ENCODE assay signal across 9 mouse cellular contexts in genomic region chr8:10760851-10761693, GRCm38 (mm10).
A peak's percentile ranks its signal among the peaks of the same experiment; 100 is the strongest.
DNase-seq lines count a peak whose midpoint lies in the region; ATAC-seq lines count a peak whose summit lies in the region.
"Had no signal": no experiment of that assay in that cellular context is flagged by ENCODE, and none has a peak within 500 bp of the region (broad histone marks: within the 10 kb centered on the region; RNA-seq: fewer than 3 reads in every experiment).

No protein-coding gene starts in this region.

- H3K9ac ChIP-seq in embryonic facial prominence, embryonic 13.5 days, result peak overlapping the region; percentile 56
- peak overlapping the region; percentile 62 for H3K9ac ChIP-seq in heart, embryonic 13.5 days
- H3K9ac ChIP-seq in liver, embryonic 13.5 days, result no peak overlapping the region
- no peak overlapping the region for H3K9ac ChIP-seq in neural tube, embryonic 15.5 days (replicated peaks)

- DNase-seq in cerebellum, adult 8-10 months, result peak; percentile 29
- peak; percentile 21 to 27 for DNase-seq in kidney, adult 8-10 months
- no peak for DNase-seq in liver, embryonic 13.5 days
- no peak for DNase-seq in adrenal gland, postnatal 4 days (ENCODE audit: low spot score in 2 of 2)
- no peak for DNase-seq in left cerebral cortex, postnatal 36 days (ENCODE audit: low spot score in 2 of 2)

- H3K4me1 ChIP-seq in embryonic facial prominence, embryonic 13.5 days, result peaks cover 22% of the 10 kb centered on the region
- peaks cover 22% of the 10 kb centered on the region for H3K4me1 ChIP-seq in heart, embryonic 13.5 days
- H3K4me1 ChIP-seq in liver, embryonic 13.5 days (replicated peaks), result peaks cover 3% of the 10 kb centered on the region; the same call in 1 of the 2 replicates
- H3K4me1 ChIP-seq in neural tube, embryonic 15.5 days, result peaks cover 16% of the 10 kb centered on the region

- peak overlapping the region; percentile 83 for H3K27ac ChIP-seq in embryonic facial prominence, embryonic 13.5 days
- peak overlapping the region; percentile 85 for H3K27ac ChIP-seq in heart, embryonic 13.5 days (replicated peaks)
- H3K27ac ChIP-seq in liver, embryonic 13.5 days, result peak overlapping the region; percentile 41; the same call in 1 of the 2 replicates
- peak overlapping the region; percentile 69 for H3K27ac ChIP-seq in neural tube, embryonic 15.5 days (replicated peaks)

- H3K36me3 ChIP-seq in embryonic facial prominence, embryonic 13.5 days, result no peaks in the 10 kb centered on the region
- H3K36me3 ChIP-seq in heart, embryonic 13.5 days, result no peaks in the 10 kb centered on the region
- H3K36me3 ChIP-seq in liver, embryonic 13.5 days, result no peaks in the 10 kb centered on the region
- H3K36me3 ChIP-seq in neural tube, embryonic 15.5 days, result no peaks in the 10 kb centered on the region

- ATAC-seq in embryonic facial prominence, embryonic 13.5 days (ENCODE audit: insufficient number of reproducible peaks, insufficient read depth, low FRiP score, low TSS enrichment, low read depth), result peak; percentile 82
- peak; percentile 54; the same call in 1 of the 2 replicates for ATAC-seq in heart, embryonic 13.5 days (ENCODE audit: extremely low read depth, insufficient number of reproducible peaks, low FRiP score, low TSS enrichment)
- peak; percentile 29; the same call in 1 of the 2 replicates for ATAC-seq in liver, embryonic 13.5 days (ENCODE audit: low read depth)
- peak; percentile 76 for ATAC-seq in neural tube, embryonic 15.5 days (ENCODE audit: low FRiP score)

- 0 out of 2 replicates have a peak, but pooled peaks cover 3% of the 10 kb centered on the region for H3K27me3 ChIP-seq in embryonic facial prominence, embryonic 13.5 days
- no peaks in the 10 kb centered on the region for H3K27me3 ChIP-seq in heart, embryonic 13.5 days (replicated peaks)
- H3K27me3 ChIP-seq in liver, embryonic 13.5 days, result no peaks in the 10 kb centered on the region
- H3K27me3 ChIP-seq in neural tube, embryonic 15.5 days (replicated peaks), result no peaks in the 10 kb centered on the region

- H3K4me3 ChIP-seq in embryonic facial prominence, embryonic 13.5 days, result no peak overlapping the region
- H3K4me3 ChIP-seq in heart, embryonic 13.5 days, result no peak overlapping the region
- H3K4me3 ChIP-seq in liver, embryonic 13.5 days (replicated peaks), result no peak overlapping the region
- no peak overlapping the region for H3K4me3 ChIP-seq in neural tube, embryonic 15.5 days (replicated peaks)
- H3K4me3 ChIP-seq: megakaryocyte, embryonic 14.5 days had no signal

- intact Hi-C loops in left cerebral cortex, postnatal 36 days (cut with DNase I), result no loop called here

- 11% methylated on average over 17 of the region's 17 CpGs for WGBS in embryonic facial prominence, embryonic 13.5 days
- WGBS in heart, embryonic 13.5 days, result 13% methylated on average over 17 of the region's 17 CpGs
- WGBS in liver, embryonic 13.5 days (ENCODE audit: insufficient replicate concordance), result 36% methylated on average over 17 of the region's 17 CpGs
- WGBS in neural tube, embryonic 15.5 days, result 12% methylated on average over 17 of the region's 17 CpGs

- H3K9me3 ChIP-seq in embryonic facial prominence, embryonic 13.5 days, result no peaks in the 10 kb centered on the region
- H3K9me3 ChIP-seq in heart, embryonic 13.5 days, result no peaks in the 10 kb centered on the region
- no peaks in the 10 kb centered on the region for H3K9me3 ChIP-seq in liver, embryonic 13.5 days (replicated peaks)
- H3K9me3 ChIP-seq in neural tube, embryonic 15.5 days (replicated peaks), result no peaks in the 10 kb centered on the region
- H3K9me3 ChIP-seq: megakaryocyte, embryonic 14.5 days had no signal

- H3K4me2 ChIP-seq in embryonic facial prominence, embryonic 13.5 days, result peak overlapping the region; percentile 45
- H3K4me2 ChIP-seq in heart, embryonic 13.5 days, result peak overlapping the region; percentile 50
- 0 out of 2 replicates have a peak overlapping the region, but pooled peaks have one; percentile 12 for H3K4me2 ChIP-seq in liver, embryonic 13.5 days
- 0 out of 2 replicates have a peak overlapping the region, but pooled peaks have one; percentile 17 for H3K4me2 ChIP-seq in neural tube, embryonic 15.5 days

Comparison
In these comparisons a context has a peak if more than half of its experiments do, and no peak if none do; other contexts are left out.
1. DNase-seq: peak in cerebellum, adult 8-10 months (single experiment) and kidney, adult 8-10 months (2 of 2); none in liver, embryonic 13.5 days (single experiment), adrenal gland, postnatal 4 days (0 of 2) and left cerebral cortex, postnatal 36 days (0 of 2).
2. ATAC-seq: peak in every context shown above with its lines; median percentile 82 in embryonic facial prominence, embryonic 13.5 days; 76 in neural tube, embryonic 15.5 days; 54 in heart, embryonic 13.5 days; 29 in liver, embryonic 13.5 days.
3. H3K9ac ChIP-seq: peak in embryonic facial prominence, embryonic 13.5 days (single experiment) and heart, embryonic 13.5 days (single experiment); none in liver, embryonic 13.5 days (single experiment) and neural tube, embryonic 15.5 days (single experiment).
4. Peak in every context shown above with its lines, with median percentiles within 50 percentile points of each other: H3K27ac ChIP-seq and H3K4me2 ChIP-seq.